Mouse (Mus musculus) heart, postnatal 0 days (tissue): Measurements from ENCODE around the gene Ncdn.

Source experiments
- CTCF ChIP-seq: IDR thresholded peaks from 2 replicates; pipeline ENCODE4 v1.5.1; 2016; ENCODE audit warnings: antibody characterized with exemption, control low read depth, low read depth
- EP300 ChIP-seq: IDR thresholded peaks from 2 replicates; pipeline ENCODE4 v1.6.1; 2016; ENCODE audit warnings: antibody characterized with exemption, low read depth

GRCm38 (mm10) chr4:126734700-126735381, 18.4 kb downstream of the Ncdn start:
- TF ChIP-seq EP300 (no peak), CTCF (no peak)
